Mouse (Mus musculus) embryonic facial prominence, embryonic 15.5 days (tissue): ENCODE data around the gene Slc35d1. TPM values are rescaled to one million over a fixed set of nuclear protein-coding genes. Genes with fewer than 3 reads are reported as not detected.

Experiments
- ATAC-seq: fragments of 200-750 bp; cut with Nextera tagmentation; 2 replicates; pipeline ENCODE4 v1.8.0; 2017; ENCODE audit warnings: low read depth, moderate TSS enrichment; ENCODE audit not compliant: insufficient number of reproducible peaks, low FRiP score, low TSS enrichment
- H3K27ac ChIP-seq: fragments of 300-500 bp; sonication (generic); replicated peaks from 2 replicates; pipeline ENCODE4 v1.5.1; 2015; ENCODE audit warnings: mild to moderate bottlenecking, inconsistent platforms
- H3K27me3 ChIP-seq: fragments of 300-500 bp; sonication (generic); 2 replicates; pipeline ENCODE4 v1.6.1; 2015; ENCODE audit warnings: inconsistent platforms
- H3K36me3 ChIP-seq: fragments of 300-500 bp; sonication (generic); 2 replicates; pipeline ENCODE4 v1.6.1; 2015; ENCODE audit warnings: mild to moderate bottlenecking, inconsistent platforms
- H3K4me1 ChIP-seq: fragments of 300-500 bp; sonication (generic); 2 replicates; pipeline ENCODE4 v1.6.1; 2015; ENCODE audit warnings: inconsistent platforms
- H3K4me2 ChIP-seq: fragments of 300-500 bp; sonication (generic); replicated peaks from 2 replicates; pipeline ENCODE4 v1.6.1; 2015; ENCODE audit warnings: mild to moderate bottlenecking, inconsistent platforms
- H3K4me3 ChIP-seq: fragments of 300-500 bp; sonication (generic); replicated peaks from 2 replicates; pipeline ENCODE4 v1.5.1; 2015; ENCODE audit warnings: mild to moderate bottlenecking, inconsistent platforms
- H3K9ac ChIP-seq: fragments of 300-500 bp; sonication (generic); 2 replicates; pipeline ENCODE4 v1.6.1; 2015; ENCODE audit warnings: inconsistent platforms
- H3K9me3 ChIP-seq: fragments of 300-500 bp; sonication (generic); replicated peaks from 2 replicates; pipeline ENCODE4 v1.6.1; 2016; ENCODE audit warnings: inconsistent platforms
- WGBS: fragments of 180-500 bp; shearing (Covaris S2); methylation state at CpG from one replicate; pipeline ENCODE4 v1.1.7; 2015; 5-methylcytosine and 5-hydroxymethylcytosine counted together
- polyA plus RNA-seq: library from polyadenylated mRNA; unstranded; fragments of >200 nt; fragmentation: Nextera tagmentation; extraction: Ambion mirVana; gene quantifications from 2 replicates; pipeline ENCODE4 v1.2.1, GENCODE M21; 2015

Gene Slc35d1
- polyA plus RNA-seq, 1 experiment from 2014 or later, result 13.1 TPM

- WGBS, result 12% methylated on average over 5 of the region's 5 CpGs
- peak overlapping the region; percentile 51; the same call in 1 of the 2 replicates for H3K27ac ChIP-seq
- H3K27me3 ChIP-seq, result no peaks in the 10 kb centered on the region
- H3K4me3 ChIP-seq, result no peak overlapping the region
- no peak overlapping the region for H3K9ac ChIP-seq
- no peaks in the 10 kb centered on the region for H3K9me3 ChIP-seq
- H3K4me1 ChIP-seq, result peaks cover 5% of the 10 kb centered on the region; the same call in 1 of the 2 replicates
- H3K4me2 ChIP-seq, result no peak overlapping the region
- no peaks in the 10 kb centered on the region for H3K36me3 ChIP-seq
- no peak for ATAC-seq
These were observed 4.0 kb upstream of the Slc35d1 start for GRCm38 (mm10) chr4:103219011-103219410.

GRCm38 (mm10) chr4:103216046-103216445 is 1.1 kb upstream of the Slc35d1 start:
- ATAC-seq, result no peak
- H3K4me2 ChIP-seq, result no peak overlapping the region
- H3K9me3 ChIP-seq, result no peaks in the 10 kb centered on the region
- no peak overlapping the region for H3K27ac ChIP-seq
- WGBS, result 76% methylated on average over 6 of the region's 6 CpGs
- H3K4me1 ChIP-seq, result peaks cover 13% of the 10 kb centered on the region; the same call in 1 of the 2 replicates
- H3K27me3 ChIP-seq, result no peaks in the 10 kb centered on the region
- H3K36me3 ChIP-seq, result 0 out of 2 replicates have a peak, but pooled peaks cover 1% of the 10 kb centered on the region
- 0 out of 2 replicates have a peak overlapping the region, but pooled peaks have one; percentile 90 for H3K4me3 ChIP-seq
- H3K9ac ChIP-seq, result no peak overlapping the region

- Histone ChIP-seq H3K9ac (peak overlapping the region; percentile 94), H3K4me1 (peaks cover 13% of the 10 kb centered on the region; the same call in 1 of the 2 replicates), H3K4me2 (peak overlapping the region; percentile 58), H3K36me3 (0 out of 2 replicates have a peak, but pooled peaks cover 12% of the 10 kb centered on the region), H3K4me3 (peak overlapping the region; percentile 90), H3K27ac (peak overlapping the region; percentile 98), H3K27me3 (no peaks in the 10 kb centered on the region), H3K9me3 (no peaks in the 10 kb centered on the region)
- ATAC-seq, result peak; percentile 18
- WGBS, result under 1% methylated on average over 48 of the region's 48 CpGs
These were observed 453 bp downstream of the Slc35d1 start for GRCm38 (mm10) chr4:103214498-103214924.

- 2% methylated on average over 30 of the region's 30 CpGs for WGBS
These were observed 986 bp downstream of the Slc35d1 start for GRCm38 (mm10) chr4:103213859-103214497.

DNA sequence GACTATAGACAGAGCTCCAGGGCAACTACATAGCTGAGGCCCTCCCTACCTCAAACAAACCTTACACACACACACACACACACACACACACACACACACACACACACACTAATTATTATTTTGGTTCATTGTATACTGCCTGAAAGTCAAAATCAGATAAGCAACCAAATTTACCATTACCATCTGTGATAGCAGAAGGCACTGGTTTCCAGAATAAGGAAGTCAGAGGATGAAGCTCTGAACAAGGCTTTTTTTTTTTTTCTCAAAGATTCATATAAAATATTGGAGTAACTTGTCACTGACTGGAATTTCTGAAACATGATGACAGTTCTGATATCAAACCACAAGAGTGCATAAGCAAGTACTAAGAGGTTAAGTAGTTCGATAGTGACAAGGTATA is 6.4 kb downstream of the Slc35d1 start:
- Histone ChIP-seq H3K27me3 (no peaks in the 10 kb centered on the region), H3K4me3 (no peak overlapping the region), H3K4me2 (no peak overlapping the region), H3K4me1 (0 out of 2 replicates have a peak, but pooled peaks cover 5% of the 10 kb centered on the region), H3K9me3 (no peaks in the 10 kb centered on the region), H3K27ac (no peak overlapping the region), H3K36me3 (peaks cover 50% of the 10 kb centered on the region), H3K9ac (no peak overlapping the region)
- ATAC-seq, result no peak
- 91% methylated on average over 1 of the region's 1 CpGs for WGBS

More at GRCm38 (mm10) chr4:103213859-103214497, 986 bp downstream of the Slc35d1 start:
- Histone ChIP-seq H3K4me3 (peak overlapping the region; percentile 90), H3K9me3 (no peaks in the 10 kb centered on the region), H3K4me1 (peaks cover 13% of the 10 kb centered on the region; the same call in 1 of the 2 replicates), H3K4me2 (peak overlapping the region; percentile 58), H3K9ac (peak overlapping the region; percentile 94), H3K27ac (peak overlapping the region; percentile 98), H3K27me3 (no peaks in the 10 kb centered on the region), H3K36me3 (peaks cover 16% of the 10 kb centered on the region; the same call in 1 of the 2 replicates)
- ATAC-seq, result no peak

- Histone ChIP-seq H3K4me2 (no peak overlapping the region), H3K36me3 (peaks cover 57% of the 10 kb centered on the region), H3K27me3 (no peaks in the 10 kb centered on the region), H3K4me3 (no peak overlapping the region), H3K27ac (no peak overlapping the region), H3K9ac (no peak overlapping the region), H3K9me3 (no peaks in the 10 kb centered on the region), H3K4me1 (no peaks in the 10 kb centered on the region)
- 87% methylated on average over 2 of the region's 2 CpGs for WGBS
- no peak for ATAC-seq
These were observed 11.3 kb downstream of the Slc35d1 start for GRCm38 (mm10) chr4:103203646-103204045.

GRCm38 (mm10) chr4:103200046-103200445 is 14.9 kb downstream of the Slc35d1 start:
- WGBS, result 91% methylated on average over 1 of the region's 1 CpGs
- peak; percentile 11; the same call in 1 of the 2 replicates for ATAC-seq
- Histone ChIP-seq H3K9me3 (no peaks in the 10 kb centered on the region), H3K27ac (no peak overlapping the region), H3K27me3 (no peaks in the 10 kb centered on the region), H3K4me2 (no peak overlapping the region), H3K4me1 (no peaks in the 10 kb centered on the region), H3K9ac (no peak overlapping the region), H3K4me3 (no peak overlapping the region), H3K36me3 (peaks cover 55% of the 10 kb centered on the region)

DNA sequence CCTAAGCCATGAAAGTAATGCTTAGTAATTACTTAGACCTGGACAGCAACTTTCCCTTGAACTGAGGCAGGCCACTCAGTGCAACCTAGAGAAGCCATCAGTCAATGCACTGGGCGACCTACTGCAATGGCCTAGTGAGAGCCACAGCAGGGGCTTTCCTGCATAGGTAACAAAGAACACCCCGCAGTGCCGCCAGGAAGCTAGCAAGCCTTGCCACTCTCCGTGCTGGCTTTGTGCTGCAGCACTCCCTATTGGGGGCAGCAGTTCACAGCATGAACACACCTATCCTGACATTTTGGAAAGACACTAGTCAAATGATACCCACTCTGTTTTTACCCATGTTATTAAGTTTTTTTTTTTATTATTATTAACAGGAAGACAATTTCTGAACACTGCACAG is 15.9 kb downstream of the Slc35d1 start:
- H3K27ac ChIP-seq, result no peak overlapping the region
- H3K9ac ChIP-seq, result no peak overlapping the region
- 57% methylated on average over 4 of the region's 4 CpGs for WGBS
- no peaks in the 10 kb centered on the region for H3K4me1 ChIP-seq
- no peak for ATAC-seq
- H3K9me3 ChIP-seq, result no peaks in the 10 kb centered on the region
- H3K4me3 ChIP-seq, result no peak overlapping the region
- peaks cover 52% of the 10 kb centered on the region for H3K36me3 ChIP-seq
- H3K4me2 ChIP-seq, result no peak overlapping the region
- no peaks in the 10 kb centered on the region for H3K27me3 ChIP-seq

DNA sequence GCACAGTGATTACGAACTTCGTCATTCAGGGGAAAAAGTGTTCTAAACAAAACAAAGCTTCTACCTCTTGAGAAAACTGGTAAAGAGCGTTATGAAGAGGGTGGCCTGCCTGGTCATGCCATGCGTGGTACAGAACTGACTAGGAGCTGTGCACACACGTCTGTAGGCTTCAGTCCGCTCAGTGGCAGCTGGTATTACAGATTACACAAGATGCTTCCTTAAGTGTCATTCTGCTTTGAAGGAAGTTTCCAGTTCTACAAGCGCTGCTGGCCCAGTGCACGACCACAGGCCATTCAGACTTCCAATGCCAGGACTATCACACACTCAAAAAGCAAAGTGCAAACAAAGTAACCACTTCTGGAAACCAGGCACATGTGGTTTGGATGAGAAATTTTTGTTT is 17.6 kb downstream of the Slc35d1 start:
- H3K4me3 ChIP-seq, result no peak overlapping the region
- ATAC-seq, result no peak
- 76% methylated on average over 8 of the region's 8 CpGs for WGBS
- H3K4me2 ChIP-seq, result no peak overlapping the region
- no peaks in the 10 kb centered on the region for H3K4me1 ChIP-seq
- H3K9ac ChIP-seq, result no peak overlapping the region
- H3K36me3 ChIP-seq, result peaks cover 64% of the 10 kb centered on the region
- H3K27me3 ChIP-seq, result no peaks in the 10 kb centered on the region
- H3K27ac ChIP-seq, result no peak overlapping the region
- no peaks in the 10 kb centered on the region for H3K9me3 ChIP-seq

GRCm38 (mm10) chr4:103192421-103192820 is 22.5 kb downstream of the Slc35d1 start:
- no peak for ATAC-seq
- H3K9me3 ChIP-seq, result no peaks in the 10 kb centered on the region
- no peak overlapping the region for H3K9ac ChIP-seq
- peaks cover 70% of the 10 kb centered on the region for H3K36me3 ChIP-seq
- 90% methylated on average over 2 of the region's 2 CpGs for WGBS
- H3K4me2 ChIP-seq, result no peak overlapping the region
- no peak overlapping the region for H3K4me3 ChIP-seq
- H3K27ac ChIP-seq, result no peak overlapping the region
- no peaks in the 10 kb centered on the region for H3K27me3 ChIP-seq
- no peaks in the 10 kb centered on the region for H3K4me1 ChIP-seq

GRCm38 (mm10) chr4:103188786-103189640 is 26.0 kb downstream of the Slc35d1 start:
- WGBS, result 68% methylated on average over 8 of the region's 8 CpGs

More at GRCm38 (mm10) chr4:103188786-103189640, 26.0 kb downstream of the Slc35d1 start:
- H3K27me3 ChIP-seq, result no peaks in the 10 kb centered on the region
- peaks cover 61% of the 10 kb centered on the region for H3K36me3 ChIP-seq
- no peak for ATAC-seq
- no peak overlapping the region for H3K27ac ChIP-seq
- no peak overlapping the region for H3K9ac ChIP-seq
- H3K4me1 ChIP-seq, result no peaks in the 10 kb centered on the region
- no peak overlapping the region for H3K4me2 ChIP-seq
- no peak overlapping the region for H3K4me3 ChIP-seq
- H3K9me3 ChIP-seq, result no peaks in the 10 kb centered on the region
